Mouse (Mus musculus) spleen, postnatal 36 days (tissue): ENCODE measurements around the gene Ypel3.
A peak's percentile ranks its signal among the peaks of the same experiment; 100 is the strongest.
"Not testable (repeated sequence)": the region's sequence is repeated elsewhere in the genome, so short reads cannot be mapped to it uniquely, and the experiment has no call there.

Experiments used
- DNase-seq, 2 experiments: peaks; one replicate each; pipeline ENCODE4 v3.0.0; 2022; ENCODE audit warnings: low spot score in 2 of 2, mixed read lengths in 1 of 2

Ypel3 gene

GRCm38 (mm10) chr7:126776598-126777057 lies at the start of gene Ypel3:
Ypel3 (plus strand) TSS chr7:126776955.
- DNase-seq: peak; percentile 97 to 98

GRCm38 (mm10) chr7:126730256-126730789 lies 46.4 kb upstream of the Ypel3 start:
- DNase-seq: not testable (repeated sequence)

- DNase-seq: no peak
Observed at GRCm38 (mm10) chr7:126736122-126736521, 40.6 kb upstream of the Ypel3 start.

- DNase-seq: no peak
Observed at GRCm38 (mm10) chr7:126739551-126739950, 37.2 kb upstream of the Ypel3 start.

DNA sequence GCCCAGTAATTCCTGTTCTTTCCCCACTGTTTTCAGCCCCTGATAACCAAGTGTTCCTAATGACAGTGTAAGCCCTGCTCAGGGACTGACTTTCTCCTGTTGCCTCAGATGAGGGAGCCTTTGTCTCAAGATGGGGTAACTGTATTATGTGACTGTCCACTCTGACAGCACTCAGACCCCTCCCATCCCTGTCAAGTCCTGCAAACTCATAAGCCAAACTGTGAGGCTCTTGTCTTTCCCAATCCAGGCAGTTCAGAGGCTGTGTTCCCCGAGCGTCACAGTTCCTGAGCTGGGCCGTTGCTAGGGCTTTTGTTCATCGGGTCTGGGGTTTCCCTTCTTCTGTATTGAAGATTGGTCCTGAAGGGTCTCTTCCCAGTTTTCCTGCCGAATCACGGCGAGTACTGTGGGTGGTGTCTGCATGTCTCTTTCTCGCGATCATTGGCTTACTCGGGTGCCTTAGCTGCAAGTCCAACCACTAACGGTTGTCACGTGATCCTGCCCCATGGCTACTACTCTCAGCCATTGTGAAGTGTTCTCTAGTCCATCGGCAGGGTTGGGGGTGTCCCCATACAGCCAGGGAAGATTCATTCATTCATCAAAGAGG lies 36.5 kb upstream of the Ypel3 start:
- no peak for DNase-seq

DNA sequence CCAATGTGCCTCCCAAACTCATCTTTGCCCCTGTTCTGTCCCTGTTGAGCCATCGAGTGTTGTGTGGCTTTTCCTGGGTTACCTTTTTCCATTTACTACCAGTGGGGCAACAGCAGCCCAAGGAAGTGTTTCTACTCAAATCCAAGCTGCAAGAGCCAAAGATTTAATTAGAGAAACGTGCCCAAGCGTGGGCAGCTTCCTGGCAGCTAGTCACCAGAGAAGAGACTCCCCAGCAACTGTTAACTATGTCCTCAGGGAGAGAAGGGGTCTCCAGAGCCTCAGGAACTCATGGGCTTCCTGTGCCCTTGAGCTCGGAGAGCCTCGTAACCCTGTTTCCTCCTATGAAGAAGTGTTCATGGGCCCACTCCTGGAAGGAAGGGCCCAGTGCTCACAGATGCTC lies 35.8 kb upstream of the Ypel3 start:
- no peak for DNase-seq

DNA sequence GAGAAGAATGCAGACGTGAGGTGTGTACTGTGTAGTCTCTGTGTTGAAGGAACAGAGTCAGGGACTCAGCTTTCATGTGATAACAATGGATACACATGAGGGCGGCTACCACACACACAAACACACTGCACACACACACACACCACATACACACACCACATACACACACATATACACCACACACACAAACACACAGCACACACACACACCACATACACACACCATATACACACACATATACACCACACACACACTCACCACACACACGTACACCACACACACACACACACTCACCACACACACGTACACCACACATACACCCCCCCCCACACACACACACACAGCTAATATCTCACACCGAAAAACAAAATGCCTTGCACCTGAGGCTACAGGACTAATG lies 35.3 kb upstream of the Ypel3 start:
- no peak for DNase-seq

DNA sequence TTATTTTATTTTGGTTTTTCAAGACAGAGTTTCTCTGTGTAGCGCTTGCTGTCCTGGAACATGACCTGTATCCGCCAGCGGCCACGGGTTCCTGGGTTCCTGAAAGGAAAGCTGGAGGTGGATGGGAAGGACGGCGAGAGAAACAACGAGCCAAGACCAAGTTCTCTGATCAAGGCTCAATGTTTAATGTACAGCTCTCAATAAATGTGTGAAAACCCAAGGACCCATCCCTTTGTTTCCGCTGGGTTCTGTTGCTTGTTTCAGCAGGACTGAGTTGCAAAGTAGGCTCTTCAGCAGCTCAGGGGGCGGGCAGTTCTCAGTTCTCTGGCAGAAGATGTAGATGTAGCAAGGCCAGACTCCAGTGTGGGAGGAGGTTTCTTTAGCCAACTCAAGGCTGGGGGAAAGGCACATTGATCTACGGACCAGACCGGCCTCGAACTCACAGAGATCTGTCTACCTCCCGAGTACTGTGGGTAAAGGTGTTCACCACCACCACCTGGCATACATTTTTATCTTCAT lies 34.7 kb upstream of the Ypel3 start:
- DNase-seq: no peak

DNA sequence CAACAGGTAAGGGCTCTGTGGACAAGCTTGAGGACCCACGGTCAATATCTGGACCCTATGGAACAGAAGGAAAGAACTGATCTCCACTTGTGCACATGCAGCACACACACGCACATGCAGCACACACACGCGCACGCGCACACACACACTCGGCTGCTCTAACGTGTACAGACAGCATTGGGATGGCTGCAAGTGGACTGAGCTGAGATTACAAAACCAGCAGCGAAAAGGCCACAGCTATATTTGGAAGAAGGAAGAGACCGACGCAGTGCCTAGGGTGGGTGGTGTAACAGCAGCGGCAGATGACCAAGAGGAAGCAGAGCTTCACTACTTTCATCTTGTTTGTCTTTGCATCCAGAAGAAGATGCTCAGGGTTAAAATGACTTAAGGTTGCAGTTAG lies 30.7 kb upstream of the Ypel3 start:
- DNase-seq: peak; percentile 45 to 64

GRCm38 (mm10) chr7:126746798-126747197 lies 30.0 kb upstream of the Ypel3 start:
- DNase-seq: peak; percentile 56 to 61

- DNase-seq: no peak
Observed at GRCm38 (mm10) chr7:126748824-126749223, 27.9 kb upstream of the Ypel3 start.

GRCm38 (mm10) chr7:126749582-126750343 lies 27.0 kb upstream of the Ypel3 start:
- no peak for DNase-seq

DNA sequence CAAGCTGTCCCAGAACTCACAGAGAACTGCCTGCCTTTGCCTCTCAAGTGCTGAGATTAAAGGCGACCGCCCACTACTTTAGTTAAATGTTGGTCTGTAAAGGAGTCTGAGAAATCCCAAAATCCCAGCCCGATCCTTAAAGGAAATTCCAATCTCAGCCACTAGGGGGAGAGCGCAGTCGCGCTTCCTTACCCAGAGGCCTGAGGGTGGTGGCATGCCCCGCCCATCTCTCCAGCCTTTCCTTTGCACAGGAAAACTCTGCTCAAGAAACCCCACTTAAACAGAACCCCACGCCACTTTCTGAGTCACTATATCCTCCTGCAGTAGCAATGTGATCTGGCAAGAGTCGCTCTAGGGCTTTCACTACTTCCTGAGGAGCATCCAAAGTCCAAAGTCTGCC lies 21.9 kb upstream of the Ypel3 start:
- DNase-seq: peak; percentile 48 to 66

DNA sequence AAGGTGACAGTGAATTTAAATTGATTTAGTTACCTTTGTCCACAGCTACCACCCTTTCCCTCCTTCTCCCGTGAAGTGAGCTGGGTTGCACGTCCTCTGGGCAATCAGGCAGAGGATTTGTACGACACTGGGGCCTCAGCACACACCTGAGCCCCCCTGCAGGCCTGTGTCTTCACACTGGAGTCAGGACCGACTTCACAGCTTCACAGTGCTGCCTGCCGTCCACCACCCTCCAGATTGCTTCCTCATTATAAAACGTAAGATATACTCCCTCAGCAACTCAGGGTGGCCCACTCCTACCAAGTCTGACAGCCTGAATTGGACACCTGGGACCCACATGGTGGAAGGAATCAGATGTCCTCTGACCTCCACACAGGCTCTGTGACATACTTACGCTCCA lies 18.2 kb upstream of the Ypel3 start:
- no peak for DNase-seq

DNA sequence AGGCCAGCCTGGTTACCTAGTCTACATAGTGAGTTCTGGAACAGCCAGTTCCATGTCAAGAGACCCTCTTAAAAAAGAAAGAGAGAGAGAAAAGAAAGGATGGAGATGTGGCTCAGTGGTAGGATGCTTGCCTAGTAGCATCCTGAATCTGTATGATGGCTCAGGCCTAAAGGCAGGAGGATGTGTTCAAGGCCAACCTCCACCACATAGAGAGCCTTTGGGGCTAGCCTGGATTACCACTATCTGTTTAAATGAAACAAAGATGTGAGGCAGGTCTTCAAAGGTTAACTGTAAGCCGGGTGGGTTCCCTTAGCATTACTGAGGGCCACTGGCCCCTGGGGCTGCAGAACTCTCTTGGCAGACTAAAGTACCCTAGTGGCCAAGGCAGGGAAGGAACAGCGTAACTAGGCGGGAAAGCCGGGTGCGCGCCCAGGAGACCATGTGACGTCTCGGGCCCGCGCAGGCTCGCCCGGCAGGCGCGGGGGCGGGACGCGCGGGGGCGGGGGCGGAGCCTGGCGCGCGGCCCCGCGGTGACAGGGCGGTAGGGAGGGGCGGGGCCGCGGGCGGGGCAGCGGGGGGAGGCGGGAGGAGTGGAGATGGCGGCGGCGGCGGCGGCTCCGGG lies 17.6 kb upstream of the Ypel3 start, which contains the start of gene Mapk3:
Mapk3 (plus strand) TSS at position 552 of the 622 bp plus-strand sequence.
- peak; percentile 89 to 91 for DNase-seq

DNA sequence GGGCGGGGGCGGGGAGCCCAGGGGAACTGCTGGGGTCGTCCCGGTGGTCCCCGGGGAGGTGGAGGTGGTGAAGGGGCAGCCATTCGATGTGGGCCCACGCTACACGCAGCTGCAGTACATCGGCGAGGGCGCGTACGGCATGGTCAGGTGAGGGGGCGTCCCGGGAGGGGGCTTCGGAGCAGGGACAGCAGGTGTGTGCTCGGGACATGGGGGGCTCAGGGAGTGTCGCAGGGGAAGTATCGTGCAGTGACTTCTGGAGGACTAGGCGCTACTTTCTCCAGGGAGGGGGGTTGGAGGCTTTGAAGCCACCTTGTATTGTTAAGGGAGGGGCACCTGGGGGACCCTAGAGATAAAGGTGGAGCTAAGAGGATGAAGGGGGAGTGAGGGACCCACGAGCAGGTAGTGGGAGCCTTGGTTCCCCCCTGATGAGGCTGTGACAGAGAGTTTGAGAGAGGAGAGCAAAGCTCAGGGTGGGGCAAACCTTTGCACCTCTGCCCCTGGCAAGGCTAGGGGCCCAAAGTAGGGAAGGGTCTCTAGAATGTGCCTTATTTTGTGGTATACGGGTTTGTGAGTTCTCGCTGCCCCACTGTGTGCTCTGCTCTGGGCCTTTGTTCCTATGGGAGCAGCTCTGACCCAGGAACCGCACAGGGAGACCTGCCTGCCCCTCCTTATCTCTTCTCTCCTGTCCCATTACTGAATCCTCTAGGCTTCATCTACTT lies 16.9 kb upstream of the Ypel3 start:
- no peak for DNase-seq

DNA sequence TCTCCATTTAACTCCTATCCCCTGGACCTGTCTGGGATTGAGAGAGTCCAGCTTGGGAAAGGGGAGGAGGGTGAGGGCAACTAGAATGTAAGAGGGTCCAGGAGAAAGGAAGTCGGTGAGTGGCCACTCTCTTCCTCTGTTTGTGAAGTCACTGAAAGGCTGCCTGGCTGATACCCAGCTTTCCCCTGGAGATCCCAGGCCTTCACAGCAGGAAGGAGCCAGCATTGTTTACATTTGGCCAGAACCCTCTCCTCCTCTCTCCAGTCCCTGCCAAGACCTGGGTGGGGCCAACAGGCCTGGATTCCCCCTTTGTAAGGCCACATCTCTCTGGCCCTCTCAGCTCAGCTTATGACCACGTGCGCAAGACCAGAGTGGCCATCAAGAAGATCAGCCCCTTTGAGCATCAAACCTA lies 16.4 kb upstream of the Ypel3 start:
- peak in 1 of 2 experiments; percentile 39 for DNase-seq

- DNase-seq: no peak
Observed at GRCm38 (mm10) chr7:126760956-126761355, 15.8 kb upstream of the Ypel3 start.

GRCm38 (mm10) chr7:126761529-126762067 lies 15.2 kb upstream of the Ypel3 start:
- no peak for DNase-seq

DNA sequence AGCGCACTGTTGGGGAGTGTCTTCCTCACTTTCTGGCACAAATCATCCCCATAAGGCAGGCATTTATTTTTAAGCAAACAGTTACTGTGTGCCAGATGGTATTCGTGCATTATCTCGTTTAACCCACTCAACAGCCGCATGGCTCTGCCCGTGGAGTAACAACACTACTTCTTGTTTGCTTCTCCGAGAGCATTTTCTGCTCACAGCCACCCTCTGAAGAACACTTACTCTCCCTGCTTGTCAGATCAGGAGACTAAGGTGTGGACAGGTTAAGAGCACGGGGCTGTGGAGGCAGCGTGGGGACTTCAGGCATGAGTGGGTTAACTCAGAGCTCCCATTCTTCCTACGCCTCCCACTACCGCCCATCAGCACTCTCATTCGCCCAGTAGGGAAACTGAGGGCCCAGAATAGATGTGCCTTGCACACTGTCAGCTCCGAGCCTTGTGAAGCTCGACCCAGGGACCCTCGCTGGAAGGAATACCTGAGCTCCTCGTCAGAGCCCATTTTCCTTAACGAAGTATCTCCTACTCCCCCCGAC lies 14.2 kb upstream of the Ypel3 start:
- no peak for DNase-seq

DNA sequence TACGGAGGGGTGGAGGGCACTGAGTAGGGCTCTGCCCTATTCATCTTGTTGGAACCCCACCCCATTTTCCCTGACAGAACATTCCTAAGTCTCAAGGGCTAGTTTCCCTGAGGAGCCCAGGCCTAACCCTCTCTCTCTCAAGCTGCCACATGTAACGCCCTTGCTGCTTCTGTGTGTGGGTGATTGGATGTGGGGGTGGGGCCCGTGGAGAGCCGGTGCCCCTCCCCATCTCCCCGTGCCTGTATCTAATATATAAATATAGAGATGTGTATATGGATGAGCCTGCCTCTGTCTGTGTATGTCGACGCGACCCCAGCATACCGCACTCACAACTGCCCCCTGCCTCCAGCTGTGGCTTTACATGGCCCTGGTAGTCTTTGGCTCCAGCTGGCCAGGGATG lies 11.2 kb upstream of the Ypel3 start:
- DNase-seq: no peak
